Mouse (Mus musculus): Measurements from ENCODE around the gene Ildr2. TPM values are rescaled to one million over a fixed set of nuclear protein-coding genes. Genes with fewer than 3 reads are reported as not detected.

Ildr2 gene
- polyA plus RNA-seq, 1 experiment from 2014 or later: 6.1 TPM

DNA sequence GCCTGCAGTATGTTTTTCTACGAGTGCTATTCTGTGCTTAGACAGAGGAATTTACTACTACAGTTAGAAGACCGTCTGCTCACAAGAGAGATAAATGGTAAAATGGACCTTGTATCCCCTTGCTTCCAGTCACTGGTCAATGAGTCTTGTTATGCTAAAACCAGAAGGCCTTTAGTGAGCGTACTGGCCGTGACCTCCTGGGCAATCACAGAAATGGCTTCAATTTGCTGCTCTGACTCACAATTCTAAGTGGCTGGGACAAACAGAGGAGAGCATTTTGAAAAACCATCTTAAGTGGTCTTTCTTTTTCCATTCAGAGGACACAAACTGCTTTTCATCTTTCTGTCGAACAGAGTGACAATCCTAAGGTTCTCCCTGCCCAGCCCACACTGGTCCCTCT is 57.2 kb downstream of the Ildr2 start:
- H3K27ac ChIP-seq: no peak overlapping the region
- peaks cover 4% of the 10 kb centered on the region; the same call in 1 of the 2 replicates for H3K27me3 ChIP-seq (replicated peaks)
- ATAC-seq (replicated peaks): no peak
- no peaks in the 10 kb centered on the region for H3K9me3 ChIP-seq
- no peak overlapping the region for H3K9ac ChIP-seq
- no peaks in the 10 kb centered on the region for H3K36me3 ChIP-seq (replicated peaks)
- no peak overlapping the region for H3K4me3 ChIP-seq
- WGBS: 75% methylated on average over 5 of the region's 5 CpGs
- no peak overlapping the region for H3K4me2 ChIP-seq
- peaks cover 12% of the 10 kb centered on the region for H3K4me1 ChIP-seq

DNA sequence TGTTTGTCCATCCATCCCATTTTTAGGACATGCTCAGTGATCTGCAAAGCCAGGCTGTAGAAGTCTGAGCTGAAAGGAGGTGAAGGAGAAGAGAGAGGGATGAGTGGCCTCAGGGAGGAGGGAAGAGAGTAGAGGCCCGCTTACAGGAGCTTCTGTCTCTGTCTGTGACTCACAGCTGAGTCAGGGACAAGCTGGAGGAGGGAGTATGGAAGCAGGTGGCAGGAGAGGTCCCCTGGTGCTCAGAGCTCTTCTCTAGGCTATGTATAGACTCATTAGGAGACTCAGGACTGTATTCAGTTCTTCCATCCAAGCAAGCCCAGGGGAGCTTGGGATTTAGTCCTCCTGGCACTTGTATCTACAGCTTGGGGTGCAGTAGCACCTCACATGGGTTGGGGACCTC is 59.7 kb downstream of the Ildr2 start:
- Histone ChIP-seq H3K4me1 (peaks cover 9% of the 10 kb centered on the region), H3K9me3 (no peaks in the 10 kb centered on the region), H3K27me3 (replicated peaks) (no peaks in the 10 kb centered on the region), H3K4me2 (no peak overlapping the region), H3K4me3 (no peak overlapping the region), H3K9ac (no peak overlapping the region), H3K27ac (no peak overlapping the region), H3K36me3 (replicated peaks) (no peaks in the 10 kb centered on the region)
- ATAC-seq (replicated peaks): no peak
- 75% methylated on average over 1 of the region's 1 CpGs for WGBS

DNA sequence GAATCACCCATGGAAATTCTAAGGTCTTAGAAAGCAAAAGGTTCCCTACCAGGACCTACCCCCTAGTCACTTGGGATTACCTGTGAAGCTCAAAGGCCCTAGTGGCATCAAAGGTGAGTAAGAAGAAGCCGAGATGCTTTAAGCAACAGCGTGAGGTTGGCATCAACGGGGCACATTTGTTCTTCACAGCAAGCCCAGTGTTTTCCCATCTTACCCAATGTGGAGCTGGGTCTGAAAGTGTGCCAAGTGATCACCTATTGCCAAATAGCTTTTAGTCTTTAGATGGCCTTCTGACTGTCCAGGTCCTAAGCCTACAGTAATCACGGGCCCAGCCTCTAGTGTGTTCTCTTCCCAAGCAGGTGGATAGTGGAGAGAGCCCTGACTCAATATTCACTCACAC is 61.8 kb downstream of the Ildr2 start:
- WGBS: 88% methylated on average over 4 of the region's 4 CpGs
- H3K27ac ChIP-seq: no peak overlapping the region
- no peaks in the 10 kb centered on the region for H3K36me3 ChIP-seq (replicated peaks)
- no peak for ATAC-seq (replicated peaks)
- no peak overlapping the region for H3K9ac ChIP-seq
- no peaks in the 10 kb centered on the region for H3K9me3 ChIP-seq
- no peaks in the 10 kb centered on the region for H3K27me3 ChIP-seq (replicated peaks)
- no peak overlapping the region for H3K4me2 ChIP-seq
- H3K4me3 ChIP-seq: no peak overlapping the region
- no peaks in the 10 kb centered on the region for H3K4me1 ChIP-seq

DNA sequence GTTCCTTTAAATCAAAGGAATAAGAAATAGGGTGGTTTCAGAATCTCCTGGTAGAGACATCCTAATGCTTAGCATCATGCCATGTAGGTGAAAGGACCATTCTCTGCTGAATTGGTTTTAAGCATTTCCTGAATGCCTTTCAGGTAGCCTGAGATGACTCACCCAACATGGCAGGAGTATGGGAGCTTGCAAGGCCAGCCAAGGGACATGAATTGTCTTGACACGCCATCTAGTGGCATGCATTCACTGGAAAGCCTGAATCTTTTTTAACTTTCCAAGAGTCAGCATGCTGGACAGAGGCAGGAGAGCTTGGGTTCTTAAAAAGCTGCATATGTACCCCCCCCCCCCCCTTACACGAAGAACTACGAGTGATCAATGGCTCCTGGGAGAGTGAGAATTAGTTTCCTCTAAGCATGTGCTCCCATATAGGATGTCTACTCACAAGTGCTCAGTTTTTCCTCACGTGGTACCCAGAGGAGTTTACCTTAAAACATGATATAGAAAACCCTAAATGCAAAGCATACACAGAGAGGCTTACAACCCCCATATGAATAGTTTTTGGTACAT is 65.3 kb downstream of the Ildr2 start:
- H3K4me1 ChIP-seq: no peaks in the 10 kb centered on the region
- peak; percentile 56; the same call in 1 of the 2 replicates for ATAC-seq (replicated peaks)
- WGBS: 18% methylated on average over 4 of the region's 4 CpGs
- no peak overlapping the region for H3K4me3 ChIP-seq
- H3K9me3 ChIP-seq: no peaks in the 10 kb centered on the region
- H3K27me3 ChIP-seq (replicated peaks): no peaks in the 10 kb centered on the region
- no peak overlapping the region for H3K4me2 ChIP-seq
- H3K9ac ChIP-seq: no peak overlapping the region
- H3K36me3 ChIP-seq (replicated peaks): no peaks in the 10 kb centered on the region
- H3K27ac ChIP-seq: no peak overlapping the region

DNA sequence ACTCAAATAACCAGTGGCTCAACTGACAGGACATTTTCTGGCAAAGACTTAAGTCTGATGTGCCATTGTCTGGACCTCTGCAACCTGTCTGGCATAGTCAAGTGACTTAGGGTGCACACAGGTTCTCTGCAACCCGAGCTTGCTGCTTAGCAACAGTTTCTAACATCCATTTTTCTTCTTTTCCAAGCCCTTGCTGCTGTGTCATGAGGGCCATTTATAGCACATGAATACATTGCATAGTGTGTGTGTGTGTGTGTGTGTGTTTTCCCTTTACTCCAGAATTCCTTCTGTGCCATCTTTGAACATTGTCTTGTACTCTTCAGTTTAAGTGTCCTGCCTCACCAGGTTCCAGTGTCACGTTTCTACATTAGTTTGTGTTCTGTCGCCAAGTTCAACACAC is 72.5 kb downstream of the Ildr2 start:
- ATAC-seq (replicated peaks): no peak
- no peak overlapping the region for H3K9ac ChIP-seq
- H3K4me1 ChIP-seq: no peaks in the 10 kb centered on the region
- H3K36me3 ChIP-seq (replicated peaks): no peaks in the 10 kb centered on the region
- no peak overlapping the region for H3K27ac ChIP-seq
- H3K4me3 ChIP-seq: no peak overlapping the region
- no peaks in the 10 kb centered on the region for H3K9me3 ChIP-seq
- WGBS: 79% methylated on average over 3 of the region's 3 CpGs
- H3K27me3 ChIP-seq (replicated peaks): no peaks in the 10 kb centered on the region
- no peak overlapping the region for H3K4me2 ChIP-seq

DNA sequence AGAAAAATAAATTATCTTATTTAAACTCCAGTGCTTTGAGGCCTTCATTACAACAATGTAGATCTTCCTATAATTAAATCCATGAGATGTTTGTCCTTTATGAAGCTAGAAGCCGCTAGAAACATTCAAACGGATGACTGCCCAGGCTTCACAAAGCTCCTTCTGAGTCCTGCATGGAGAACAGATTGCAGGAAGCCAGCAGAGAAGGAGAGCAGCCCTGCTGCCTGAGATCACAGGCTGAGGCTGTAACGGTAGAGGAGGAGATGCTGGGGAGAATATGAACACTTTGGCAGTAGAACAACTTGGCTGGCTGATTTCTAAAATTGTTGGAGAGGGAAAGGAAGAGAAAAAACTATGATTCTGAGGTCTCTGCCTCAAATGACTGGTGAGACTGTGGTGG is 76.8 kb downstream of the Ildr2 start:
- Histone ChIP-seq H3K4me1 (no peaks in the 10 kb centered on the region), H3K4me2 (no peak overlapping the region), H3K4me3 (no peak overlapping the region), H3K9ac (no peak overlapping the region), H3K36me3 (replicated peaks) (no peaks in the 10 kb centered on the region), H3K9me3 (no peaks in the 10 kb centered on the region), H3K27ac (no peak overlapping the region), H3K27me3 (replicated peaks) (no peaks in the 10 kb centered on the region)
- 42% methylated on average over 3 of the region's 3 CpGs for WGBS
- no peak for ATAC-seq (replicated peaks)

DNA sequence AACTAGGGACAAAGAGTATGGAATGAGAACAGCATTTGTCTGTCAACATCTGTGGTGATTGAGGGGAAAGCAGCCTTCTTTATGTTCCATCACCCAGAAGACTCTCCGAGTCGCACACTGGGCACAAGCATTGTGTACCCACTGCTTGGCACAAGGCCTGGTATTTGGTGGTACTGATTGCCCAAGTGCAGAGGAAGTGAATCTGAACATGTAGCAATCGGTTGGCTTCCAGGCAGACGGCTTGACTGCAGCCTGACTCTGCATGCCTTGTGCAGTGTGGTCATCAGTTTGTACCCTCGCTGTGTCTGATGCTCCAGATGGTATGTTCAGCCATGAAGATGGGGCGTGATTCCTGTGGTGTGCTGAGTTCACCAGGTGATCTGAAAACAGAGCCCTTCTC is 85.2 kb downstream of the Ildr2 start:
- ATAC-seq (replicated peaks): no peak
- H3K36me3 ChIP-seq (replicated peaks): no peaks in the 10 kb centered on the region
- WGBS: 86% methylated on average over 6 of the region's 6 CpGs

DNA sequence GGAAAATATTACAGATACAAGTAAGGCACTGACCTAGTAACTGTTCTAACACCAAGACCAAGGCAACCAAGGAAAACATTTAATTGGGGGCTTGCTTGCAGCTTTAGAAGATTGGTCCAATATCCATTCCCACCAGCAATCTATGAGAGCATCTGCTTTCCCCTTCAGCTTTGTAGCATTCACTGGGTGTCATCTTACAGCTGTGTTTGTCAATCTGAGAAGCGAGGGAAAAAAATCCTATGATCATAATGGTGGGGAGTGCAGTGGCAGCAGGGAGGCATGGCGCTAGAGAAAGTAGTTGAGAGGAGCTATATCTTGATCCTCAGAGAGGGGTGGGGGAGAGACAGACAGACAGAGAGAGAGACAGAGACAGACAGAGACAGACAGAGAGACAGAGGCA is 88.1 kb downstream of the Ildr2 start:
- no peak overlapping the region for H3K27ac ChIP-seq
- no peak for ATAC-seq (replicated peaks)

More for the DNA sequence above, 85.2 kb downstream of the Ildr2 start:
- H3K9ac ChIP-seq: no peak overlapping the region
- no peaks in the 10 kb centered on the region for H3K9me3 ChIP-seq
- H3K4me2 ChIP-seq: no peak overlapping the region
- peaks cover under 1% of the 10 kb centered on the region; the same call in 1 of the 2 replicates for H3K4me1 ChIP-seq
- H3K27me3 ChIP-seq (replicated peaks): no peaks in the 10 kb centered on the region
- no peak overlapping the region for H3K4me3 ChIP-seq
- no peak overlapping the region for H3K27ac ChIP-seq

DNA sequence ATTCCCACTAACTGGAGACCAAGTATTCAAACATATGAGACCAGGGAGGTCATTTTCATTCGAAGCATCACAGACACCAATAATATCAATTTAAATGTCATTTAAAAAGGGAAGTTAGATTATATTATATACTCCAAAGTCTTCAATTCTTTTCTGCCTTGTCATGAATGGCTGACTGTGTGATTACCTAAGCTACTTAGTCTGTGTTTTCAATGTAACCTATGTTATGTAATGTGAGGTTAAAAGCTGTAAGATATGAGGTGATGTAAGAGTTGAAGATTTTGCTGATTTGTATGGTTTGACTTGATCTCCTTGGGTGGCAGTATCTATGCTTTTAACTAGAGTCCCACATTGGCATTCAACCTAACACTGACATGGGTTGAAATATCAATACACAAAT is 88.6 kb downstream of the Ildr2 start:
- ATAC-seq (replicated peaks): no peak
- Histone ChIP-seq H3K27me3 (replicated peaks) (no peaks in the 10 kb centered on the region), H3K27ac (no peak overlapping the region), H3K36me3 (replicated peaks) (no peaks in the 10 kb centered on the region), H3K4me2 (no peak overlapping the region), H3K9me3 (no peaks in the 10 kb centered on the region), H3K9ac (no peak overlapping the region), H3K4me1 (peaks cover 5% of the 10 kb centered on the region; the same call in 1 of the 2 replicates), H3K4me3 (no peak overlapping the region)
- 83% methylated on average over 1 of the region's 1 CpGs for WGBS

More for the DNA sequence above, 88.1 kb downstream of the Ildr2 start:
- peaks cover 5% of the 10 kb centered on the region; the same call in 1 of the 2 replicates for H3K4me1 ChIP-seq
- 73% methylated on average over 2 of the region's 2 CpGs for WGBS
- no peaks in the 10 kb centered on the region for H3K9me3 ChIP-seq
- H3K9ac ChIP-seq: no peak overlapping the region
- no peaks in the 10 kb centered on the region for H3K27me3 ChIP-seq (replicated peaks)
- H3K4me2 ChIP-seq: no peak overlapping the region
- no peak overlapping the region for H3K4me3 ChIP-seq
- no peaks in the 10 kb centered on the region for H3K36me3 ChIP-seq (replicated peaks)

DNA sequence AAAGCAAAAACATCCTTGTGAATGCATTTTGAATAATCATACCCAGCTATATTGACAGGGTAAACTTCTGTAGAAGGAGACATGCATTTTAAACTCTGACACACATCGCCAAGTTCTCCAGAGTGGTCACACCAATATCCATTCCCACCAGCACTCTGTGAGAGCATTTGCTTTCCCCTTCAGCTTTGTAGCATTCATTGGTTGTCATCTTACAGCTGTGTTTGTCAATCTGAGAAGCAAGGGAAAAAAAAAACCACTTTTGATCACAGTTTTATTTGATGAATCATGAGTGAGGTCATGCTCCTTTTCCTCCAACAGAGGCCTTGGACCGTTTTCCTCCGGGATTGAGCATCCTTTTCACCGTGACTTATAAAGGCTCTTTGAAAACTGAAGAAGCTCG is 89.6 kb downstream of the Ildr2 start:
- no peak for ATAC-seq (replicated peaks)
- H3K9ac ChIP-seq: no peak overlapping the region
- WGBS: 39% methylated on average over 5 of the region's 5 CpGs

DNA sequence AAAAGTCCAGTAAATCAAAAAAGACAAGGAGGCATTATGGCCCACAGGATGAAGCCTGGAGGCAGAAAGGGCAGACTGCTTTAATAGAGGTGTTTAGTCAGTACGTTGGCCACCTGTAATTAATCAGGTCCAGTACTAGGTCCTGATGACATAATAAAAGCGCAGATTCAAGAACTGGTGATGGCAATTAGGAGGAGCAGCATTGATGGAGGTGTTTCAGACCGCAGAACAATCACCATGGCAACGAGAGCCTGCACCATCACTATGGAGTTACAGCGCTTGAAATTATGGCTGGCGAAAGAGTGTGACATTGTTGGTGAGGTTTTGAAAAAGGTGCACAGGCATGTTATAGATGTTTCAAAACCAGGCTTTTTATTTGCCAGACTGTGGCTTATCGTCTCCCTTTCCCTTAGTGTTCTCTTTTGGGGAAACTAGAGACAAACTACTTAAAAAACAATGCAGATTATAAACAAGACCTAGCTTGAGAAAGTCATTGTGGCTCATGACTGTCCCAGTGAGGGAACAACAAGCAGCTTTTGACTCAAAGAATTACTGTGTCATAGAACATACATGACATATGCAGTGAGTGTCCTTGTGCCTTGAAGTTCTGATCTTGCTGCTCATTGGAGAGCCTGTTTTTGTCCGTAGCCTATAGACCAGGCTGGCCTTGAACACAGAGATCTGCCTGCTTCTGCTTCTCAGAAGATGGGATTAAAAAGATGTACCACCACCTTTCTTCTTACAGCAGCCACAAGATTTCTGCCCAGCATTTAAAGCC is 90.5 kb downstream of the Ildr2 start:
- peaks cover 5% of the 10 kb centered on the region; the same call in 1 of the 2 replicates for H3K4me1 ChIP-seq
- H3K9me3 ChIP-seq: no peaks in the 10 kb centered on the region
- WGBS: 31% methylated on average over 8 of the region's 8 CpGs
- no peaks in the 10 kb centered on the region for H3K27me3 ChIP-seq (replicated peaks)
- ATAC-seq (replicated peaks): peak; percentile 91
- H3K4me3 ChIP-seq: no peak overlapping the region
- no peak overlapping the region for H3K9ac ChIP-seq
- H3K27ac ChIP-seq: no peak overlapping the region
- H3K36me3 ChIP-seq (replicated peaks): no peaks in the 10 kb centered on the region
- H3K4me2 ChIP-seq: no peak overlapping the region

More for the DNA sequence above, 89.6 kb downstream of the Ildr2 start:
- H3K4me1 ChIP-seq: peaks cover 5% of the 10 kb centered on the region; the same call in 1 of the 2 replicates
- H3K36me3 ChIP-seq (replicated peaks): no peaks in the 10 kb centered on the region
- H3K27ac ChIP-seq: no peak overlapping the region
- H3K9me3 ChIP-seq: no peaks in the 10 kb centered on the region
- no peak overlapping the region for H3K4me3 ChIP-seq
- no peaks in the 10 kb centered on the region for H3K27me3 ChIP-seq (replicated peaks)
- H3K4me2 ChIP-seq: no peak overlapping the region

DNA sequence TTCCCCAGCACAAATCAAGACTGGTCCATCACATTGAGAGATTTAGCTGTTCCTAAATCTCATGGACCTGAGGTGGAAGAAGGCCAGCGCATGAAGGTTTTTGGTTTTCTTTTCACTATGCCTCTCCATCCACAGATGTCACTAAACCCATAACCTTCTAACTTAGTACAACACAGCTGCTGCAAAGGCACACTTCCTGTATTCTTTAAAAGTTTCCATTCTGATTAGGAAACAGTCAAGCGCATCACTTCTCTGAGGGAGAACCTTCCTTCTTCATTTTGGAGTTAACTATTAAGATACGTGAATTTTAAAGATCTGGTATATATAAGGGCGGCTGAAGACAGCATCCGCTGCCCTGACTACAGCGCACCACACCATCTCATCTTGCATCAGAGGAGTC is 91.7 kb downstream of the Ildr2 start:
- 97% methylated on average over 6 of the region's 6 CpGs for WGBS
- Histone ChIP-seq H3K4me1 (peaks cover 5% of the 10 kb centered on the region; the same call in 1 of the 2 replicates), H3K36me3 (replicated peaks) (no peaks in the 10 kb centered on the region), H3K27ac (no peak overlapping the region), H3K9me3 (no peaks in the 10 kb centered on the region), H3K27me3 (replicated peaks) (no peaks in the 10 kb centered on the region), H3K9ac (no peak overlapping the region), H3K4me3 (no peak overlapping the region), H3K4me2 (no peak overlapping the region)
- ATAC-seq (replicated peaks): no peak

DNA sequence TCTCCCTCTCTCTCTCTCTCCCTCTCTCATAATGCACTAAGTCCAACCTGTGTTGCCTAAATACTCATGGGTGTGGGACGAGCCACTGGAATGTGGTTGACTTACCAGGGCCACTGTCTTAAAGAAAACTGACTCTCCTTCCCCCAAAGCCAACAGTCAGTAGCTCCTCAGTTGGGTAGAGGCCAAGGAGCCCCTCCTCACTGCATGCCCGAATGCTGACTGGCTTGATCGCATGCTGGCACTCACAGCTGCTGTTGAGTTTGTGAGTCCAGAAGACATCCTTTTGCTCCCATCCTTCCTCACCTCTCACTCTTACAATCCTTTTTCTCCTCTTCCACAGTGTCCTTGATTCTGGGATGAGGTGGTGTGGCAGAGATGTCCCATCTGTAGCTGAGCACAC is 93.0 kb downstream of the Ildr2 start:
- no peaks in the 10 kb centered on the region for H3K27me3 ChIP-seq (replicated peaks)
- H3K9ac ChIP-seq: no peak overlapping the region
- no peak overlapping the region for H3K4me3 ChIP-seq
- no peak for ATAC-seq (replicated peaks)
- no peaks in the 10 kb centered on the region for H3K9me3 ChIP-seq
- H3K4me2 ChIP-seq: no peak overlapping the region
- H3K27ac ChIP-seq: no peak overlapping the region
- peaks cover 5% of the 10 kb centered on the region; the same call in 1 of the 2 replicates for H3K4me1 ChIP-seq
- no peaks in the 10 kb centered on the region for H3K36me3 ChIP-seq (replicated peaks)
- 75% methylated on average over 3 of the region's 3 CpGs for WGBS
